Mouse (Mus musculus) small intestine, adult 2 months (tissue): ENCODE measurements around the gene A830005F24Rik. TPM values are rescaled to one million over a fixed set of nuclear protein-coding genes. Genes with fewer than 3 reads are reported as not detected.

Source experiments
- H3K27ac ChIP-seq: fragments of 200-500 bp; 2 replicates; pipeline ENCODE4 v1.5.1; 2012; ENCODE audit warnings: low read depth, low read length, control low read depth, inconsistent platforms; ENCODE audit not compliant: insufficient read depth
- H3K27me3 ChIP-seq: fragments of 200-500 bp; 2 replicates; pipeline ENCODE4 v1.6.1; 2012; ENCODE audit warnings: mild to moderate bottlenecking, moderate library complexity, low read length, inconsistent platforms; ENCODE audit not compliant: control insufficient read depth, insufficient read depth
- H3K36me3 ChIP-seq: fragments of 200-500 bp; 2 replicates; pipeline ENCODE4 v1.6.1; 2012; ENCODE audit warnings: mild to moderate bottlenecking, low read length, control low read depth, inconsistent platforms; ENCODE audit not compliant: control insufficient read depth, insufficient read depth
- H3K4me1 ChIP-seq: fragments of 200-500 bp; 2 replicates; pipeline ENCODE4 v1.6.1; 2012; ENCODE audit warnings: low read length, inconsistent platforms, mixed read lengths; ENCODE audit not compliant: control insufficient read depth, insufficient read depth, insufficient read length
- H3K4me3 ChIP-seq: fragments of 200-500 bp; 2 replicates; pipeline ENCODE4 v1.5.1; 2012; ENCODE audit warnings: low read depth, mild to moderate bottlenecking, control low read depth, inconsistent platforms, low read length, moderate library complexity
- CTCF ChIP-seq: fragments of 200-500 bp; IDR thresholded peaks from 2 replicates; pipeline ENCODE4 v1.5.1; 2012; ENCODE audit warnings: low read depth, mild to moderate bottlenecking, control low read depth, inconsistent platforms, low read length, moderate library complexity, mixed read lengths; ENCODE audit not compliant: insufficient replicate concordance, insufficient read length; ENCODE audit errors: extremely low read depth
- POLR2A ChIP-seq: fragments of 200-500 bp; IDR thresholded peaks from 2 replicates; pipeline ENCODE4 v1.6.1; 2012; ENCODE audit warnings: low read depth, mild to moderate bottlenecking, control low read depth, inconsistent platforms, low read length, moderate library complexity
- WGBS: fragments of 180-500 bp; shearing (Covaris S2); methylation state at CpG from one replicate; pipeline ENCODE4 v1.1.7; 2018; 5-methylcytosine and 5-hydroxymethylcytosine counted together
- polyA plus RNA-seq: library from polyadenylated mRNA; depleted of rRNA; stranded (reverse); fragments of >200 nt; gene quantifications from 2 replicates; pipeline ENCODE4 v1.2.3, GENCODE M21; 2012; rRNA removed

A830005F24Rik gene
- not detected in 2 replicates for polyA plus RNA-seq

- Histone ChIP-seq H3K27ac (peak within 1 kb of the TSS; percentile 71), H3K27me3 (no peaks in the 10 kb centered on the region), H3K36me3 (no peaks in the 10 kb centered on the region), H3K4me3 (peak within 1 kb of the TSS; percentile 95), H3K4me1 (peaks cover 6% of the 10 kb centered on the region; the same call in 1 of the 2 replicates)
- no peak for TF ChIP-seq CTCF
- TF ChIP-seq POLR2A = peak; percentile 79; the same call in 1 of the 2 replicates
- 1% methylated on average over 34 of the region's 34 CpGs for WGBS
Measured at GRCm38 (mm10) chr13:48513003-48513929, at the start of gene A830005F24Rik, which contains the start of gene Zfp169. Gene A830005F24Rik, plus strand, starts transcription at chr13:48513570. Gene Zfp169, minus strand, starts transcription at chr13:48513451.

GRCm38 (mm10) chr13:48464170-48464569 lies 49.2 kb upstream of the A830005F24Rik start:
- Histone ChIP-seq H3K4me3 (no peak overlapping the region), H3K27me3 (no peaks in the 10 kb centered on the region), H3K36me3 (no peaks in the 10 kb centered on the region), H3K4me1 (no peaks in the 10 kb centered on the region), H3K27ac (no peak overlapping the region)
- 12% methylated on average over 4 of the region's 4 CpGs for WGBS
- TF ChIP-seq POLR2A (no peak), CTCF (peak; percentile 36; the same call in 1 of the 2 replicates)

GRCm38 (mm10) chr13:48466186-48466585 lies 47.2 kb upstream of the A830005F24Rik start:
- H3K27me3 ChIP-seq = no peaks in the 10 kb centered on the region
- H3K27ac ChIP-seq = no peak overlapping the region
- no peaks in the 10 kb centered on the region for H3K4me1 ChIP-seq
- TF ChIP-seq POLR2A = no peak
- TF ChIP-seq CTCF = no peak
- no peak overlapping the region for H3K4me3 ChIP-seq
- 61% methylated on average over 10 of the region's 10 CpGs for WGBS
- H3K36me3 ChIP-seq = no peaks in the 10 kb centered on the region

- no peak for TF ChIP-seq CTCF
- TF ChIP-seq POLR2A = no peak
- WGBS = 60% methylated on average over 15 of the region's 15 CpGs
- Histone ChIP-seq H3K36me3 (no peaks in the 10 kb centered on the region), H3K4me1 (no peaks in the 10 kb centered on the region), H3K27me3 (no peaks in the 10 kb centered on the region), H3K27ac (no peak overlapping the region), H3K4me3 (no peak overlapping the region)
Measured at GRCm38 (mm10) chr13:48468656-48469180, 44.7 kb upstream of the A830005F24Rik start.

- no peak for TF ChIP-seq CTCF
- TF ChIP-seq POLR2A = no peak
- Histone ChIP-seq H3K27ac (no peak overlapping the region), H3K27me3 (no peaks in the 10 kb centered on the region), H3K4me1 (no peaks in the 10 kb centered on the region), H3K4me3 (no peak overlapping the region), H3K36me3 (peaks cover 12% of the 10 kb centered on the region)
- WGBS = 91% methylated on average over 4 of the region's 4 CpGs
Measured at GRCm38 (mm10) chr13:48483606-48484005, 29.8 kb upstream of the A830005F24Rik start.

GRCm38 (mm10) chr13:48490396-48491182 lies 22.8 kb upstream of the A830005F24Rik start:
- Histone ChIP-seq H3K4me1 (no peaks in the 10 kb centered on the region), H3K36me3 (peaks cover 40% of the 10 kb centered on the region), H3K4me3 (no peak overlapping the region), H3K27me3 (no peaks in the 10 kb centered on the region), H3K27ac (no peak overlapping the region)
- no peak for TF ChIP-seq POLR2A
- no peak for TF ChIP-seq CTCF
- 89% methylated on average over 35 of the region's 35 CpGs for WGBS

GRCm38 (mm10) chr13:48493183-48493582 lies 20.2 kb upstream of the A830005F24Rik start:
- H3K27me3 ChIP-seq = no peaks in the 10 kb centered on the region
- no peak overlapping the region for H3K27ac ChIP-seq
- no peak overlapping the region for H3K4me3 ChIP-seq
- 80% methylated on average over 5 of the region's 5 CpGs for WGBS
- peaks cover 48% of the 10 kb centered on the region for H3K36me3 ChIP-seq
- no peaks in the 10 kb centered on the region for H3K4me1 ChIP-seq
- no peak for TF ChIP-seq POLR2A
- TF ChIP-seq CTCF = no peak
